Mouse (Mus musculus) bone marrow, adult 2 months (tissue): Measurements from ENCODE around the gene Atf6. TPM values are rescaled to one million over a fixed set of nuclear protein-coding genes. Genes with fewer than 3 reads are reported as not detected.
A peak's percentile ranks its signal among the peaks of the same experiment; 100 is the strongest.

Experiments used
- H3K27ac ChIP-seq: fragments of 200-500 bp; 2 replicates; pipeline ENCODE4 v1.5.1; 2012; ENCODE audit warnings: low read depth, mild to moderate bottlenecking, control low read depth, inconsistent platforms, low read length; ENCODE audit not compliant: control insufficient read depth, poor library complexity, insufficient read depth
- H3K4me1 ChIP-seq: fragments of 200-500 bp; 2 replicates; pipeline ENCODE4 v1.6.1; 2011; ENCODE audit warnings: low read length; ENCODE audit not compliant: control insufficient read depth, insufficient read depth
- H3K4me3 ChIP-seq: fragments of 200-500 bp; replicated peaks from 2 replicates; pipeline ENCODE3; 2011; ENCODE audit warnings: mild to moderate bottlenecking, low read depth, low read length, control low read depth; ENCODE audit not compliant: control insufficient read depth
- CTCF ChIP-seq: fragments of 200-500 bp; IDR thresholded peaks from 2 replicates; pipeline ENCODE4 v1.5.1; 2011; ENCODE audit warnings: low read length, control low read depth; ENCODE audit not compliant: control insufficient read depth, insufficient read depth
- POLR2A ChIP-seq: fragments of 200-500 bp; IDR thresholded peaks from 2 replicates; pipeline ENCODE4 v1.6.1; 2011; ENCODE audit warnings: low read depth, mild to moderate bottlenecking, control low read depth, low read length, borderline replicate concordance; ENCODE audit not compliant: control insufficient read depth
- WGBS: fragments of 180-500 bp; shearing (Covaris S2); methylation state at CpG from one replicate; pipeline ENCODE4 v1.1.7; 2018; 5-methylcytosine and 5-hydroxymethylcytosine counted together
- polyA plus RNA-seq: library from polyadenylated mRNA; stranded (reverse); fragments of >200 nt; gene quantifications from 2 replicates; pipeline ENCODE4 v1.2.4, GENCODE M21; 2011; ENCODE audit warnings: low replicate concordance; ENCODE audit not compliant: missing spikeins, insufficient read depth, insufficient read length

Gene Atf6
- polyA plus RNA-seq, 1 experiment, result 7.7 TPM

- Histone ChIP-seq H3K4me1 (no peaks in the 10 kb centered on the region; the same call in 1 of the 2 replicates), H3K27ac (no peak overlapping the region), H3K4me3 (no peak overlapping the region)
- 72% methylated on average over 8 of the region's 8 CpGs for WGBS
- TF ChIP-seq CTCF, result no peak
- TF ChIP-seq POLR2A, result no peak
Measured at GRCm38 (mm10) chr1:170729267-170729962, 138.2 kb downstream of the Atf6 start.

- WGBS, result 54% methylated on average over 6 of the region's 6 CpGs
- TF ChIP-seq POLR2A (no peak), CTCF (no peak)
- no peaks in the 10 kb centered on the region; the same call in 1 of the 2 replicates for H3K4me1 ChIP-seq
- no peak overlapping the region for H3K4me3 ChIP-seq
- H3K27ac ChIP-seq, result no peak overlapping the region
Measured at GRCm38 (mm10) chr1:170728524-170728923, 139.0 kb downstream of the Atf6 start.

- TF ChIP-seq CTCF, result no peak
- no peak for TF ChIP-seq POLR2A
- Histone ChIP-seq H3K4me1 (no peaks in the 10 kb centered on the region; the same call in 1 of the 2 replicates), H3K4me3 (no peak overlapping the region), H3K27ac (no peak overlapping the region)
- 68% methylated on average over 5 of the region's 5 CpGs for WGBS
Measured at GRCm38 (mm10) chr1:170721560-170721959, 146.0 kb downstream of the Atf6 start.

- 66% methylated on average over 8 of the region's 8 CpGs for WGBS
- TF ChIP-seq CTCF (no peak), POLR2A (no peak)
- no peaks in the 10 kb centered on the region; the same call in 1 of the 2 replicates for H3K4me1 ChIP-seq
- no peak overlapping the region for H3K27ac ChIP-seq
- H3K4me3 ChIP-seq, result no peak overlapping the region
Measured at GRCm38 (mm10) chr1:170718133-170718810, 149.3 kb downstream of the Atf6 start.

GRCm38 (mm10) chr1:170717241-170717828, 150.2 kb downstream of the Atf6 start:
- TF ChIP-seq CTCF (no peak), POLR2A (no peak)
- H3K4me1 ChIP-seq, result no peaks in the 10 kb centered on the region; the same call in 1 of the 2 replicates
- H3K27ac ChIP-seq, result no peak overlapping the region
- WGBS, result 90% methylated on average over 3 of the region's 3 CpGs
- H3K4me3 ChIP-seq, result no peak overlapping the region

GRCm38 (mm10) chr1:170711731-170712130, 155.8 kb downstream of the Atf6 start:
- TF ChIP-seq POLR2A, result no peak
- no peak for TF ChIP-seq CTCF
- 94% methylated on average over 7 of the region's 7 CpGs for WGBS
- H3K4me3 ChIP-seq, result no peak overlapping the region
- H3K4me1 ChIP-seq, result peaks cover 8% of the 10 kb centered on the region
- no peak overlapping the region for H3K27ac ChIP-seq

- Histone ChIP-seq H3K4me1 (peaks cover 10% of the 10 kb centered on the region), H3K4me3 (peak overlapping the region; percentile 13), H3K27ac (peak overlapping the region; percentile 84)
- WGBS, result 44% methylated on average over 3 of the region's 3 CpGs
- no peak for TF ChIP-seq POLR2A
- TF ChIP-seq CTCF, result no peak
Measured at GRCm38 (mm10) chr1:170709969-170710368, 157.6 kb downstream of the Atf6 start.

- peaks cover 10% of the 10 kb centered on the region for H3K4me1 ChIP-seq
- H3K27ac ChIP-seq, result peak overlapping the region; percentile 84
- TF ChIP-seq CTCF (no peak), POLR2A (no peak)
- WGBS, result 10% methylated on average over 8 of the region's 8 CpGs
- H3K4me3 ChIP-seq, result peak overlapping the region; percentile 13
Measured at GRCm38 (mm10) chr1:170709481-170709880, 158.1 kb downstream of the Atf6 start.
